Mouse (Mus musculus): ENCODE measurements around the gene Sult1c2.

- TF ChIP-seq CTCF (conservative IDR thresholded peaks at IDR 0.05; ENCODE audit: low read length) (no peak), POU5F1 (IDR thresholded peaks at IDR 0.05; ENCODE audit: borderline replicate concordance, low read length) (no peak), NANOG (IDR thresholded peaks at IDR 0.05; ENCODE audit: borderline replicate concordance, low read length) (no peak)
Observed at GRCm38 (mm10) chr17:53869931-53870330, 23.8 kb upstream of the Sult1c2 start.

All from E14TG2a.4 (cell line).